Comparison of ENCODE assay signal across 26 mouse cellular contexts in genomic region chr10:116452771-116453170, GRCm38 (mm10). TPM values are rescaled to one million over a fixed set of nuclear protein-coding genes. Genes with fewer than 3 reads are reported as not detected.
DNase-seq lines count a peak whose midpoint lies in the region; ATAC-seq and TF ChIP-seq lines count a peak whose summit lies in the region.
"Had no signal": no experiment of that assay in that cellular context is flagged by ENCODE, and none has a peak within 500 bp of the region (broad histone marks: within the 10 kb centered on the region; RNA-seq: fewer than 3 reads in every experiment).

No protein-coding gene starts in this region.

- H3K27ac ChIP-seq in hindbrain, postnatal 0 days, result no peak overlapping the region
- H3K27ac ChIP-seq in hindbrain, embryonic 11.5 days (ENCODE audit: low read depth, low read length), result no peak overlapping the region
- H3K27ac ChIP-seq in midbrain, postnatal 0 days (ENCODE audit: low read depth, low read length), result no peak overlapping the region
- no peak overlapping the region for H3K27ac ChIP-seq in midbrain, embryonic 10.5 days (replicated peaks)
- H3K27ac ChIP-seq: hindbrain, embryonic 13.5 days; kidney, postnatal 0 days; limb, embryonic 10.5 days; liver, embryonic 13.5 days; macrophage; neural tube, embryonic 15.5 days; stomach, postnatal 0 days had no signal

- H3K4me2 ChIP-seq in hindbrain, postnatal 0 days (ENCODE audit: low read depth, low read length), result no peak overlapping the region
- H3K4me2 ChIP-seq in hindbrain, embryonic 11.5 days (replicated peaks; ENCODE audit: low read depth, low read length), result no peak overlapping the region
- no peak overlapping the region for H3K4me2 ChIP-seq in midbrain, postnatal 0 days (ENCODE audit: low read depth, low read length, poor library complexity, severe bottlenecking)
- H3K4me2 ChIP-seq: hindbrain, embryonic 13.5 days; liver, embryonic 13.5 days; neural tube, embryonic 15.5 days had no signal

- H3K9ac ChIP-seq in hindbrain, postnatal 0 days (replicated peaks; ENCODE audit: low read length), result no peak overlapping the region
- H3K9ac ChIP-seq in hindbrain, embryonic 11.5 days (ENCODE audit: low read depth, low read length), result no peak overlapping the region
- no peak overlapping the region for H3K9ac ChIP-seq in midbrain, postnatal 0 days (replicated peaks; ENCODE audit: low read length, poor library complexity, severe bottlenecking)
- H3K9ac ChIP-seq: hindbrain, embryonic 13.5 days; liver, embryonic 13.5 days; neural tube, embryonic 15.5 days had no signal

- no peak for DNase-seq in hindbrain, postnatal 0 days (ENCODE audit: low spot score)
- no peak for DNase-seq in hindbrain, embryonic 11.5 days (ENCODE audit: low spot score)
- DNase-seq in midbrain, postnatal 0 days (ENCODE audit: low spot score), result no peak
- DNase-seq in midbrain, embryonic 10.5 days (ENCODE audit: low spot score), result no peak
- peak; percentile 70 for DNase-seq in R1 (ENCODE audit: low read depth, low spot score)
- DNase-seq in frontal cortex, postnatal 14 days (ENCODE audit: low spot score in 2 of 2), result no peak
- DNase-seq: adrenal gland, postnatal 14 days; cerebellum, adult 8-10 months; cerebellum, postnatal 36 days; embryo, embryonic 11 days; gastrocnemius, postnatal 10 days; kidney, adult 2 months; liver, embryonic 13.5 days; thymus, postnatal 14 days had no signal

- no peak for ATAC-seq in hindbrain, postnatal 0 days
- ATAC-seq in hindbrain, embryonic 11.5 days (ENCODE audit: low FRiP score), result no peak
- no peak for ATAC-seq in midbrain, postnatal 0 days (ENCODE audit: low FRiP score)
- ATAC-seq in activated CD4-positive, CD25-positive, alpha-beta regulatory T cell, adult 4 months, result no peak
- ATAC-seq: forebrain, embryonic 14.5 days; inflammation-experienced regulatory T-cells, adult 6 months; midbrain, embryonic 16.5 days had no signal

- no peaks in the 10 kb centered on the region for H3K36me3 ChIP-seq in hindbrain, postnatal 0 days (ENCODE audit: insufficient read depth, low read length)
- no peaks in the 10 kb centered on the region for H3K36me3 ChIP-seq in hindbrain, embryonic 11.5 days (ENCODE audit: control insufficient read depth, insufficient read depth, low read length)
- no peaks in the 10 kb centered on the region for H3K36me3 ChIP-seq in midbrain, postnatal 0 days (ENCODE audit: insufficient read depth, low read length)
- peaks cover 10% of the 10 kb centered on the region for H3K36me3 ChIP-seq in midbrain, embryonic 10.5 days
- H3K36me3 ChIP-seq: G1E; liver, embryonic 13.5 days; neural tube, embryonic 15.5 days had no signal

- no peaks in the 10 kb centered on the region for H3K27me3 ChIP-seq in hindbrain, postnatal 0 days (ENCODE audit: insufficient read depth, low read length)
- no peaks in the 10 kb centered on the region for H3K27me3 ChIP-seq in hindbrain, embryonic 11.5 days (ENCODE audit: control insufficient read depth, insufficient read depth, low read length)
- H3K27me3 ChIP-seq in midbrain, postnatal 0 days (ENCODE audit: insufficient read depth, low read length), result no peaks in the 10 kb centered on the region
- H3K27me3 ChIP-seq in midbrain, embryonic 10.5 days (ENCODE audit: low read depth, poor library complexity, severe bottlenecking), result no peaks in the 10 kb centered on the region
- H3K27me3 ChIP-seq: hindbrain, embryonic 13.5 days; liver, embryonic 13.5 days; neural tube, embryonic 15.5 days had no signal

- 0 out of 2 replicates have a peak, but pooled peaks have one; percentile 15 for TF ChIP-seq CTCF in hindbrain, postnatal 0 days (IDR thresholded peaks at IDR 0.05; ENCODE audit: low read depth)
- TF ChIP-seq CTCF in midbrain, postnatal 0 days (IDR thresholded peaks at IDR 0.05), result peak; percentile 15; the same call in 1 of the 2 replicates

- H3K4me3 ChIP-seq in hindbrain, postnatal 0 days (ENCODE audit: low read length), result no peak overlapping the region
- H3K4me3 ChIP-seq in hindbrain, embryonic 11.5 days (ENCODE audit: low read depth, low read length), result no peak overlapping the region
- no peak overlapping the region for H3K4me3 ChIP-seq in midbrain, postnatal 0 days (ENCODE audit: low read depth, low read length)
- H3K4me3 ChIP-seq in midbrain, embryonic 10.5 days, result no peak overlapping the region
- H3K4me3 ChIP-seq: hindbrain, embryonic 13.5 days; limb, embryonic 10.5 days; liver, embryonic 13.5 days; neural tube, embryonic 15.5 days had no signal

- H3K9me3 ChIP-seq in hindbrain, postnatal 0 days (ENCODE audit: low read length), result no peaks in the 10 kb centered on the region
- H3K9me3 ChIP-seq in hindbrain, embryonic 11.5 days (ENCODE audit: control insufficient read depth, low read length), result no peaks in the 10 kb centered on the region
- no peaks in the 10 kb centered on the region for H3K9me3 ChIP-seq in midbrain, postnatal 0 days (ENCODE audit: low read length)
- peaks cover 5% of the 10 kb centered on the region; the same call in 1 of the 2 replicates for H3K9me3 ChIP-seq in midbrain, embryonic 10.5 days (replicated peaks)
- H3K9me3 ChIP-seq: hindbrain, embryonic 13.5 days; limb, embryonic 10.5 days; neural tube, embryonic 15.5 days had no signal

- WGBS in hindbrain, postnatal 0 days, result 94% methylated on average over 7 of the region's 7 CpGs
- WGBS in hindbrain, embryonic 11.5 days, result 89% methylated on average over 7 of the region's 7 CpGs
- 95% methylated on average over 7 of the region's 7 CpGs for WGBS in midbrain, postnatal 0 days
- WGBS in midbrain, embryonic 10.5 days, result 93% methylated on average over 7 of the region's 7 CpGs

- H3K4me1 ChIP-seq in hindbrain, postnatal 0 days (ENCODE audit: insufficient read depth, low read length), result no peaks in the 10 kb centered on the region
- H3K4me1 ChIP-seq in hindbrain, embryonic 11.5 days (replicated peaks; ENCODE audit: control insufficient read depth, insufficient read depth, low read length), result no peaks in the 10 kb centered on the region
- H3K4me1 ChIP-seq in midbrain, postnatal 0 days (ENCODE audit: insufficient read depth, low read length), result no peaks in the 10 kb centered on the region
- no peaks in the 10 kb centered on the region for H3K4me1 ChIP-seq in midbrain, embryonic 10.5 days
- H3K4me1 ChIP-seq: liver, embryonic 13.5 days; neural tube, embryonic 15.5 days had no signal

RNA-seq across cellular contexts. Expression of gene Kcnmb4, which starts 20.9 kb away (rescaled TPM):
- 66.1 and 71.6 TPM in 2 replicates for total RNA-seq in hindbrain, postnatal 0 days (2014; rRNA removed)
- polyA plus RNA-seq in hindbrain, postnatal 0 days (2015; fragmentation: Nextera tagmentation; extraction: Ambion mirVana), result 30.1 and 31.4 TPM in 2 replicates
- 13.7 and 17.0 TPM in 2 replicates for polyA plus RNA-seq in hindbrain, embryonic 11.5 days (2014; fragmentation: Nextera tagmentation; extraction: Ambion mirVana)
- 43.2 and 67.6 TPM in 2 replicates for total RNA-seq in midbrain, postnatal 0 days (2014; rRNA removed)
- 19.8 and 21.7 TPM in 2 replicates for polyA plus RNA-seq in midbrain, postnatal 0 days (2015; fragmentation: Nextera tagmentation; extraction: Ambion mirVana)
- 7.5 and 10.6 TPM in 2 replicates for polyA plus RNA-seq in midbrain, embryonic 10.5 days (2016; fragmentation: Nextera tagmentation; extraction: Ambion mirVana)
- 1 to 10 TPM; 1.0 to 2.1 TPM for polyA plus RNA-seq in activated CD4-positive, CD25-positive, alpha-beta regulatory T cell, adult 4 months (2017; shearing (Covaris generic))
- total RNA-seq: granulocyte monocyte progenitor cell, adult 5-6 weeks had no signal
- polyA plus RNA-seq: G1E, macrophage had no signal
